Mouse (Mus musculus) layer of hippocampus, postnatal 14 days (tissue): ENCODE measurements around the gene Trmt10c. TPM values are rescaled to one million over a fixed set of nuclear protein-coding genes. Genes with fewer than 3 reads are reported as not detected.
"Not testable (repeated sequence)": the region's sequence is repeated elsewhere in the genome, so short reads cannot be mapped to it uniquely, and the experiment has no call there.

Experiments
- DNase-seq, 2 experiments: peaks; one replicate each; pipeline ENCODE4 v3.0.0; 2021 to 2022; ENCODE audit warnings: low spot score in 2 of 2, mixed read lengths in 1 of 2
- microRNA-seq, 2 experiments: library from miRNA; unstranded; fragments of <30 nt; microRNA quantifications; one replicate each; pipeline ENCODE4 v1.2.0; 2021
- total RNA-seq, 2 experiments: library from RNA; stranded (reverse); gene quantifications; 2 replicates each; pipeline ENCODE4 v1.2.3; 2021

Trmt10c gene
- total RNA-seq, 2 experiments from 2014 or later = 8.1 to 10.2 TPM

GRCm38 (mm10) chr16:56055911-56056310, 18.3 kb upstream of the Trmt10c start:
- no peak for DNase-seq

- not testable (repeated sequence) for DNase-seq
These were observed 10.4 kb upstream of the Trmt10c start, which contains the start of gene Senp7 for GRCm38 (mm10) chr16:56048038-56048437. Gene Senp7 (plus strand): TSS chr16:56048338.

- no peak for DNase-seq
These were observed 471 bp upstream of the Trmt10c start for GRCm38 (mm10) chr16:56038090-56038489.

GRCm38 (mm10) chr16:56036501-56036900, 1.1 kb downstream of the Trmt10c start:
- DNase-seq = no peak

- no peak for DNase-seq
These were observed 3.1 kb downstream of the Trmt10c start for GRCm38 (mm10) chr16:56034566-56034965.

GRCm38 (mm10) chr16:56029661-56030082, 7.9 kb downstream of the Trmt10c start, which contains the start of gene Pcnp:
Gene Pcnp (minus strand): TSS chr16:56029739.
- peak; percentile 96 to 98 for DNase-seq

- DNase-seq = peak in 1 of 2 experiments; percentile 33
These were observed 8.7 kb downstream of the Trmt10c start for GRCm38 (mm10) chr16:56028722-56029551.

- no peak for DNase-seq
These were observed 9.6 kb downstream of the Trmt10c start for GRCm38 (mm10) chr16:56027854-56028629.

GRCm38 (mm10) chr16:56019660-56020059, 18.0 kb downstream of the Trmt10c start:
- DNase-seq = no peak

- DNase-seq = no peak
These were observed 23.5 kb downstream of the Trmt10c start for GRCm38 (mm10) chr16:56014076-56014475.

- no peak for DNase-seq
These were observed 24.6 kb downstream of the Trmt10c start for GRCm38 (mm10) chr16:56012789-56013743.

- no peak for DNase-seq
These were observed 28.8 kb downstream of the Trmt10c start for GRCm38 (mm10) chr16:56008862-56009261.

GRCm38 (mm10) chr16:56006798-56007197, 30.8 kb downstream of the Trmt10c start:
- no peak for DNase-seq

GRCm38 (mm10) chr16:55994235-55994634, 43.4 kb downstream of the Trmt10c start:
- no peak for DNase-seq

GRCm38 (mm10) chr16:55990311-55990710, 47.3 kb downstream of the Trmt10c start:
- DNase-seq = no peak

- DNase-seq = no peak
These were observed 51.6 kb downstream of the Trmt10c start for GRCm38 (mm10) chr16:55986001-55986400.

Small RNAs within 50 kb of the gene (microRNA-seq; reads per million reads assigned to microRNA genes)
- 0 reads per million in 2 experiments for gene Gm24047

Other genes with a start within 250 kb of the Trmt10c start
- gene Nfkbiz, start 198.9 kb downstream of the Trmt10c start, total RNA-seq = 1 to 10 TPM; 4.9 to 5.1 TPM
- 10 to 100 TPM in 1 of 2 experiments, 1 to 10 TPM in 1; 9.3 to 10.2 TPM for gene Nxpe3, start 142.5 kb downstream of the Trmt10c start, total RNA-seq
- gene Cep97, start 103.0 kb downstream of the Trmt10c start, total RNA-seq = 10 to 100 TPM; 11.5 to 14.1 TPM
- 100 to 1,000 TPM; 389 to 404 TPM for gene Rpl24, start 71.5 kb downstream of the Trmt10c start, total RNA-seq
- gene Zbtb11, start 63.9 kb downstream of the Trmt10c start, total RNA-seq = 10 to 100 TPM; 37.4 to 37.9 TPM
- 100 to 1,000 TPM; 129 to 135 TPM for gene Pcnp, start 8.1 kb downstream of the Trmt10c start, total RNA-seq
- 10 to 100 TPM; 45.1 to 48.2 TPM for gene Senp7, start 10.5 kb upstream of the Trmt10c start, total RNA-seq
- under 1 TPM; 0.71 to 0.74 TPM for gene Impg2, start 166.5 kb upstream of the Trmt10c start, total RNA-seq